Mouse (Mus musculus) intestine, embryonic 14.5 days (tissue): Measurements from ENCODE around the gene Fcrlb. TPM values are rescaled to one million over a fixed set of nuclear protein-coding genes. Genes with fewer than 3 reads are reported as not detected.

Experiments
- ATAC-seq: fragments of 200-750 bp; cut with Nextera tagmentation; replicated peaks from 2 replicates; pipeline ENCODE4 v1.8.0; 2017; ENCODE audit warnings: low read depth, moderate number of reproducible peaks, moderate TSS enrichment, moderate library complexity; ENCODE audit not compliant: low FRiP score, low TSS enrichment
- DNase-seq: peaks from one replicate; pipeline ENCODE4 v3.0.0-alpha.2; 2018; ENCODE audit warnings: low spot score
- H3K27ac ChIP-seq: fragments of 300-500 bp; sonication (generic); 2 replicates; pipeline ENCODE4 v1.5.1; 2014; ENCODE audit warnings: low read depth, mild to moderate bottlenecking, control low read depth
- H3K27me3 ChIP-seq: fragments of 300-500 bp; sonication (generic); replicated peaks from 2 replicates; pipeline ENCODE4 v1.6.1; 2014; ENCODE audit warnings: low read length, control low read depth; ENCODE audit not compliant: control insufficient read depth, insufficient read depth
- H3K36me3 ChIP-seq: fragments of 300-500 bp; sonication (generic); 2 replicates; pipeline ENCODE4 v1.6.1; 2014; ENCODE audit warnings: low read length, control low read depth; ENCODE audit not compliant: control insufficient read depth, insufficient read depth
- H3K4me1 ChIP-seq: fragments of 300-500 bp; sonication (generic); replicated peaks from 2 replicates; pipeline ENCODE4 v1.6.1; 2014; ENCODE audit warnings: low read length, control low read depth, mixed read lengths; ENCODE audit not compliant: control insufficient read depth, insufficient read depth
- H3K4me2 ChIP-seq: fragments of 300-500 bp; sonication (generic); 2 replicates; pipeline ENCODE4 v1.6.1; 2014; ENCODE audit warnings: low read length
- H3K4me3 ChIP-seq: fragments of 300-500 bp; sonication (generic); 2 replicates; pipeline ENCODE4 v1.5.1; 2014; ENCODE audit warnings: low read depth, low read length, control low read depth, mixed read lengths
- H3K9ac ChIP-seq: fragments of 300-500 bp; sonication (generic); 2 replicates; pipeline ENCODE4 v1.6.1; 2014; ENCODE audit warnings: mild to moderate bottlenecking, low read length
- H3K9me3 ChIP-seq: fragments of 300-500 bp; sonication (generic); 2 replicates; pipeline ENCODE4 v1.6.1; 2016; ENCODE audit warnings: low read length, control low read depth; ENCODE audit not compliant: control insufficient read depth
- WGBS: fragments of 180-500 bp; shearing (Covaris S2); extraction: QIAGEN DNeasy Blood & Tissue Kit; methylation state at CpG from one replicate; pipeline ENCODE4 v1.1.7; 2014; 5-methylcytosine and 5-hydroxymethylcytosine counted together
- polyA plus RNA-seq: library from polyadenylated mRNA; unstranded; fragments of >200 nt; fragmentation: Nextera tagmentation; extraction: Ambion mirVana; gene quantifications from 2 replicates; pipeline ENCODE4 v1.2.1, GENCODE M21; 2014

Gene Fcrlb
- polyA plus RNA-seq, 1 experiment from 2014 or later: not detected

DNA sequence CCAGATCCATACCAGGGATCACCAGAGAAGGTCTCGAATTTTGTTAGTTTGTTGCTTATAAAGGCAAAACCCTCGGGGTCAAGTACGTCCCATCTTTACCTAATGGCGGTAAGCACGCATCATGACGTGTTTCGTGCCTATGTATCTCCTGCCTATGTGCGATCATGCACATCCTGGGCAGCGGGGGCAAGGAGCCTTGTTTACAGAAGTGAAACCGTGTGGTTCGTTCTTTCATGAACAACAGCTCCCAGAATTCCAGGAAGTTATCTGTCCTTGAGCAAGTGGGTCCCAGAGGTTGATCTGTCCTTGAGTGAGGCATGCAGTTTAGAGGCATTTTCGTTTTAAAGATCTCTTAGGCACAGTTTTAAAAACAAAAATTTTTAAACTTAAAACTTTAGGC, 26.5 kb upstream of the Fcrlb start:
- Histone ChIP-seq H3K27me3 (no peaks in the 10 kb centered on the region), H3K9me3 (0 out of 2 replicates have a peak, but pooled peaks cover 5% of the 10 kb centered on the region), H3K4me1 (no peaks in the 10 kb centered on the region), H3K9ac (no peak overlapping the region), H3K4me2 (no peak overlapping the region), H3K4me3 (no peak overlapping the region), H3K36me3 (no peaks in the 10 kb centered on the region), H3K27ac (no peak overlapping the region)
- ATAC-seq: no peak
- DNase-seq: no peak
- WGBS: 82% methylated on average over 12 of the region's 12 CpGs

DNA sequence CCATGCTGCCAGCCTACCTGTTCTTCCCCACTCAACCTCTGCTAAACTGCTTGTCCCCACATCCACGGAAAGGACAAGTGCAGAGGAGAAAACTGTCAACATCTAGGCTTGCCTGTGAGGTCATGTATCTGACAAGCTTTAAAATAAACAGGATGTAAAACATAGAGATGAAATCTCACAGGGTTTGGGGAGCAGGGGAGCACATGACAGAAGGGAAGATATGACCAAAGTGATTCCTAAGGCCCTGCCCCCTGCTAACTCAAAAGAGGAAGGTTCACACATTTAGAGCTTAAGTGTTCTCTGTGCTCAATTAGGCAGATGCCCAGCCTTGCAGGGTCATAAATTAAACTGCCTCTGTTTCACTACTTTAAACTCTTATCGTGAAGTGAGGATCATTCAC, 21.6 kb upstream of the Fcrlb start:
- DNase-seq: no peak
- 40% methylated on average over 2 of the region's 2 CpGs for WGBS
- no peak overlapping the region for H3K4me2 ChIP-seq
- no peaks in the 10 kb centered on the region for H3K36me3 ChIP-seq
- no peak for ATAC-seq
- H3K27me3 ChIP-seq: no peaks in the 10 kb centered on the region
- H3K9me3 ChIP-seq: 0 out of 2 replicates have a peak, but pooled peaks cover 5% of the 10 kb centered on the region
- H3K4me3 ChIP-seq: no peak overlapping the region
- H3K4me1 ChIP-seq: no peaks in the 10 kb centered on the region
- H3K9ac ChIP-seq: no peak overlapping the region
- H3K27ac ChIP-seq: no peak overlapping the region

DNA sequence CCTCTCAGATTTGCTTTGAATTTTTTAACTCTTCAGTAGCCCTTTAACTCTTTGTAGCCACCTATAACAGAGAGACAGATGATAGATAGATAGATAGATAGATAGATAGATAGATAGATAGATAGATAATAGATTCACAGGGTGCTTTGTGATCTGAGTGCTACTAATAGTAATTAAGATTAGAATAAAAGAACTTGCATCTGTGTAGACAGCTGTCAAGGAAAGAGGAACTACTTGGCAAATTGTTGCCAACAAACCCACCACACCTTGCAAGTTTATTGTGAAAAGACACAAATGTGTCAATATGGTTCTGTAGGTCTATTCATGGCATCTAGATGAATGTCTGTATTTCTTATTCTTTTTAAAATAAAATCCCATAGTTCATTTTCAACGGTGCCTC, 21.2 kb upstream of the Fcrlb start:
- no peaks in the 10 kb centered on the region for H3K36me3 ChIP-seq
- ATAC-seq: no peak
- no peaks in the 10 kb centered on the region for H3K27me3 ChIP-seq
- H3K9me3 ChIP-seq: 0 out of 2 replicates have a peak, but pooled peaks cover 5% of the 10 kb centered on the region
- H3K9ac ChIP-seq: no peak overlapping the region
- no peak overlapping the region for H3K4me3 ChIP-seq
- WGBS: 80% methylated on average over 1 of the region's 1 CpGs
- no peak overlapping the region for H3K27ac ChIP-seq
- H3K4me2 ChIP-seq: no peak overlapping the region
- no peaks in the 10 kb centered on the region for H3K4me1 ChIP-seq
- no peak for DNase-seq

DNA sequence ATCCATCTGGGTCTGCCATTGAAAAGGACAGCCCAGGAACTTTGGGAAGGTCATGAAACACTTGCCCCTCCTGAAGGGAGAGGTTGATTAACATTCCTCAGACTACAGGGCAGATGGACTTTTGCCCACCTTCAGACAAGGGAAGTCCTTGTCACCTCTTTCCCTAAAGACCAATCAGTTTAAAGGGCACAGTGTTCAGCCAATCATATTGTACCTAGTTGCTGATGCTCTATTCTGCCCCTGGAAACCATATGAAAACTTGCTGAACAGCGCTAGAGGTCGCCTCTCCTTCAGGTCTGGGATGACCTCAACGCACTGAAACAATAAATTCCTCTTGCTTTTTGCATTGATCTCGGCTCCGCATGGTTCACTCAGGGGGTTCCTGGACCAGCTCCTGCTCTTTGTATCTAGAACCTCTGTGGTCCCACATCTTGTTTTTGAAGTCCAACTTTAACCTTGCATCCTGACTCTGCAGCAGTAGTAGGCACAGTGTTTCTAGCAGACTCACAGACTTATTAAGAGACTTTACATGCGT, 20.7 kb upstream of the Fcrlb start:
- Histone ChIP-seq H3K27me3 (no peaks in the 10 kb centered on the region), H3K27ac (no peak overlapping the region), H3K4me2 (no peak overlapping the region), H3K4me3 (no peak overlapping the region), H3K4me1 (no peaks in the 10 kb centered on the region), H3K36me3 (no peaks in the 10 kb centered on the region), H3K9me3 (0 out of 2 replicates have a peak, but pooled peaks cover 5% of the 10 kb centered on the region), H3K9ac (no peak overlapping the region)
- ATAC-seq (no peak), DNase-seq (no peak)
- 75% methylated on average over 6 of the region's 6 CpGs for WGBS

DNA sequence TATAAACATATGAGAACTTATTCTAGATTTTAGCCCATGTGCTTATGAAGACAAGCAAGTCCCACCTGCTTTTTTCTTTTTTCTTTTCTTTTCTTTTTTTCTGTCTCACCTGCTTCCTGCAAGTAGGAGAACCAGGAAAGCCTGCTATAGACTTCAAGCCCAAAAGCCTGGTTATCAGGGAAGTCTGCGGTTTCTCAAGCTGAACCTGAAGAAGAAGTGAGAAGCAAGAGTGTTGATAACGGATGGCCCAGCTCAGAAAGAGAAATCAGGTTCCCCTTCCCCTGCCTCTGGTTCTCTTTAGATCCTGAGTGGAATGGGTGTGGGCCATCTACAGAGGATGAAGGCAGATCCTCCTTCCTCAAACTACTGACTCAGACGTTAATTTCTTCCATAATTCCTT, 19.3 kb upstream of the Fcrlb start:
- no peak overlapping the region for H3K9ac ChIP-seq
- no peaks in the 10 kb centered on the region for H3K36me3 ChIP-seq
- DNase-seq (no peak), ATAC-seq (no peak)
- no peak overlapping the region for H3K4me3 ChIP-seq
- no peaks in the 10 kb centered on the region for H3K27me3 ChIP-seq
- H3K27ac ChIP-seq: no peak overlapping the region
- no peak overlapping the region for H3K4me2 ChIP-seq
- 0 out of 2 replicates have a peak, but pooled peaks cover 5% of the 10 kb centered on the region for H3K9me3 ChIP-seq
- no peaks in the 10 kb centered on the region for H3K4me1 ChIP-seq
- WGBS: 81% methylated on average over 3 of the region's 3 CpGs

DNA sequence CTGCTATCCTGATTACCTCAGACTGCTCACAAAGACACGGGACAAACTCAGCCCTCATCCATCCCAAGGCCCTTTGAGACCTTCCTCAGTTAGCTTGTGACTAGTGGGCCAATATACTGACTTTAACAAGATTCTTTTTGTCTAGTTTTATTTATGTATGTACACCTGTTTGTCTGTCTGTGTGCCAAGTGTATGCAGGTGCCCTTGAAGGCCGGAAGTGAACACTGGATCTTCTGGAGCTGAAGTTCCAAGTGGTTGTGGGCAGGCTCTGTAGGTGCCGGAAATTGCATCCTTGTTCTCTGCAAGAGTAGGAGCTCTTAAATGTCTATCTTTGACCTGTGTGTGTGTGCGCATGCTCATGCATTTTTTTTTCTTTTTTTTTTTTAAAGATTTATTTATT, 16.5 kb upstream of the Fcrlb start:
- 82% methylated on average over 4 of the region's 4 CpGs for WGBS

DNA sequence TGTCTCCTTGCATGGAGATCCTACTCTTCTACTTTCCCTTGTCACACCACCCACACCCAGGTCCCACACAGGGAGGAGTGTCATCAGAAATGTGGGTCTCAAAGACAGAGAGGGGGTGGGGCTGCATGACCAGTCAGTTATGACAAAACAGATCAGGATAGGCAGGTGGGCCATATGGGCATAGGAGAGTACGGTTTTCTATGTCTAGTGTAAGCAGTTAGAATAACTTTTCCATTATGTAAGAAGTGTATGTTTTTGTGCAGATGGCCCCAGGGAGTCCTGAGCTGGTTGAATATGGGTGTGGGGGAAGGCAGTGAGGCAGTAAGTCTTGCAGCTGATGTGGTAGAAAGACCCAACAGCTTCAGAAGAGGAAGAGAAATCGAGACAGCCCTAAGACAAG, 15.7 kb upstream of the Fcrlb start:
- no peak overlapping the region for H3K27ac ChIP-seq
- no peak overlapping the region for H3K4me2 ChIP-seq
- H3K9me3 ChIP-seq: no peaks in the 10 kb centered on the region
- no peak for DNase-seq
- no peak overlapping the region for H3K9ac ChIP-seq
- H3K4me1 ChIP-seq: no peaks in the 10 kb centered on the region
- no peaks in the 10 kb centered on the region for H3K27me3 ChIP-seq
- ATAC-seq: no peak
- 61% methylated on average over 2 of the region's 2 CpGs for WGBS
- H3K36me3 ChIP-seq: no peaks in the 10 kb centered on the region
- H3K4me3 ChIP-seq: no peak overlapping the region

More for the DNA sequence above, 16.5 kb upstream of the Fcrlb start:
- Histone ChIP-seq H3K4me2 (no peak overlapping the region), H3K9me3 (no peaks in the 10 kb centered on the region), H3K36me3 (no peaks in the 10 kb centered on the region), H3K4me3 (no peak overlapping the region), H3K9ac (no peak overlapping the region), H3K4me1 (no peaks in the 10 kb centered on the region), H3K27me3 (no peaks in the 10 kb centered on the region), H3K27ac (no peak overlapping the region)
- ATAC-seq (no peak), DNase-seq (no peak)

DNA sequence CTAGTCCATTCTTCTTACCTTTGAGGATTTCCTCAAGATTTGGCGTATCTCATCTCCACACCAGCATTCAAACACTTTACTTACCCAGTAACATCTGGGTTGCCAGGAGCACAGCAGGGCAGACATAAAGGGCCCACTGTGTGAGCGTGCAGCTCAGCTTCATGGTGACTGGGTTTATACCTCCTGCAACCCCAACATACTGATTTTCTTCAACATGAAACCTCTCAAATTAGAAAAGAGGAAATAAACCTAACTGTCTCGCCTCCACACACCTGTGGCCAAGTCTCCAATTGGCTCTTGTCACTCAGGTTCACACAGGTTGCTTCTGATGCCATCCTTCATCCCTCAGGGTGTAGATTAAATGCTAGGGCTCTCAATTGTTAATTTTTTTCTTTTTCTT, 14.6 kb upstream of the Fcrlb start, which contains the start of gene Fcrla:
Gene Fcrla (minus strand): TSS at position 206 of the 400 bp plus-strand sequence.
- H3K4me1 ChIP-seq: no peaks in the 10 kb centered on the region
- no peaks in the 10 kb centered on the region for H3K36me3 ChIP-seq
- H3K27ac ChIP-seq: no peak within 1 kb of the TSS
- 85% methylated on average over 3 of the region's 3 CpGs for WGBS
- H3K4me2 ChIP-seq: no peak within 1 kb of the TSS
- H3K9ac ChIP-seq: no peak within 1 kb of the TSS
- H3K9me3 ChIP-seq: no peaks in the 10 kb centered on the region
- no peak within 1 kb of the TSS for H3K4me3 ChIP-seq
- ATAC-seq (no peak), DNase-seq (no peak)
- no peaks in the 10 kb centered on the region for H3K27me3 ChIP-seq

DNA sequence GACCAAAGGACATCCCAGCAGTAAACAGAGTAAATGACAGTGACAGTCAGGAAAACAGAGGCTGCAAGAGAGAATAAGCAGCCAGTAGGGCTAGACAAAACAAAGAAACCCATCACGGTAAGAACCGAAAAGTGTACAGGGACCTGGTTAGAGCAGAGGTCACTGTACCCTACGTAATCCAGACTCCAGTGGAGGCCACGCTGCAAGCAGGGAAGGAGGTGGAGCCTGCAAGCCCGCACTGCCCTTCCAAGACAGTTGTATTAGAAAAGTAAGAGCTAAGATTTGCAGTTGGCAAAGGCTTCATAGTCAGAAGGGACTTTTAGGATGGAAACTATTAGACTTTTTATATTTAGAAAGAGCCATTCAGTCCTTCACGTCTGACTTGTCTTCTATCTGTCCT, 14.2 kb upstream of the Fcrlb start:
- H3K9ac ChIP-seq: no peak overlapping the region
- ATAC-seq (no peak), DNase-seq (no peak)
- H3K4me2 ChIP-seq: no peak overlapping the region
- no peak overlapping the region for H3K4me3 ChIP-seq
- H3K4me1 ChIP-seq: no peaks in the 10 kb centered on the region
- H3K27ac ChIP-seq: no peak overlapping the region
- WGBS: 39% methylated on average over 6 of the region's 6 CpGs
- no peaks in the 10 kb centered on the region for H3K36me3 ChIP-seq
- H3K27me3 ChIP-seq: no peaks in the 10 kb centered on the region
- H3K9me3 ChIP-seq: no peaks in the 10 kb centered on the region
